Mouse (Mus musculus) left cerebral cortex, postnatal 36 days (tissue): Measurements from ENCODE around the gene Trappc2. TPM values are rescaled to one million over a fixed set of nuclear protein-coding genes. Genes with fewer than 3 reads are reported as not detected.
A peak's percentile ranks its signal among the peaks of the same experiment; 100 is the strongest.

Source experiments
- DNase-seq, 2 experiments: peaks; one replicate each; pipeline ENCODE4 v3.0.0; 2021 to 2022; ENCODE audit warnings: low spot score in 2 of 2, mixed read lengths in 1 of 2
- intact Hi-C: fragments of 180-260 bp; cut with DNase I; formaldehyde crosslinking; loops from one replicate; pipeline ENCODE4 v1.15.1; 2025
- total RNA-seq, 2 experiments: library from RNA; stranded (reverse); gene quantifications; 2 replicates each; pipeline ENCODE4 v1.2.3; 2021

Gene Trappc2
- 10 to 100 TPM; 45.6 to 51.6 TPM for total RNA-seq

GRCm38 (mm10) chrX:166440036-166440615, at the start of gene Trappc2:
Gene Trappc2, plus strand, starts transcription at chrX:166440574.
- DNase-seq = no peak
- intact Hi-C loops = loop anchor here (2.0 kb wide), 1 partner anchor 213 kb away; no protein-coding TSS in a partner anchor

GRCm38 (mm10) chrX:166393753-166394152, 46.6 kb upstream of the Trappc2 start:
- intact Hi-C loops = no loop called here
- DNase-seq = no peak

- no peak for DNase-seq
- intact Hi-C loops = no loop called here
Observed at GRCm38 (mm10) chrX:166407865-166408264, 32.5 kb upstream of the Trappc2 start.

DNA sequence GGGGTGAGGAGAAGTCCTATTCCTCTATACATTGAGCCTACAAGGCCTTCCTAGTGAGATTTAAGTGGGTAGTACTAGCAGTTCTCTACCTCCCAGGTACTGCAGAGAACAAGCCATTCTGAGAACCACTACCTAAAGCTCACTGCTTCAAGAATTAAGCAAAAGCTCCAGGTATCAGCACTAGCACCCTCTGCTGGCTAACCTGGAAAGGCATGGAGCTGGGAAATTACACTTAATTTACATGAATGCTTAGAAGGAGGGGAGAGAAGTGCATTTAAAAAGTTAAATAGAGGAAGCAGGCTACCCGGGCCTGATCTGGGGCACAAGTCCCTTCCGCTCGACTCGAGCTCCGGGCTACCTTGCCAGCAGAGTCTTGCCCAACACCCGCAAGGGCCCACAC, 24.2 kb upstream of the Trappc2 start:
- intact Hi-C loops = no loop called here
- DNase-seq = no peak

GRCm38 (mm10) chrX:166434812-166435211, 5.6 kb upstream of the Trappc2 start:
- intact Hi-C loops = no loop called here
- no peak for DNase-seq

DNA sequence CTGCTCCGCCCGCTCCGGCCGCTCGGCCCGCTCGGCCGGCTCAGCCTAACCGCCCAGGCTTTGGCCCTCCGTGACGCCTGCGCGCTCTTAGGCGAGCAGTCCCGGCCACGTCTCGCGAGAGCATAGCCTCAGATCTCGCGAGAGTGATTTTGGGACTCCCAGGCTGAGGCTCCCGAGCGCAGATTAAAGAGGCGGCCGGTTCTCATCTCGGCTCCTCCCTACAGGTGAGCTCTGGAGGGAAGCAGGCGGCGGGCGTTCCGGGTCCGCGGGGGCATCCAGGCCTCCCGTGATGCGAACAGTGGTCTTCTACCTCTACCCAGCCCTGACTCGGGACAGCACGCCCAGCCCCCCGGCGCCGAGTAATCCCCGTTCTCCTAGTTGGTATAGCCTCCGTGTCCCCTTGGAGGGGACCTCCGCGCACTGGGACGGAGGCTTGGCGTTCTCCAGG, 266 bp downstream of the Trappc2 start, which contains the start of gene Ofd1:
Gene Ofd1, minus strand, starts transcription at position 89 of the 448 bp plus-strand sequence.
- intact Hi-C loops = loop anchor here (2.0 kb wide), 1 partner anchor 212 kb away; no protein-coding TSS in a partner anchor
- peak; percentile 83 to 87 for DNase-seq

- DNase-seq = no peak
- intact Hi-C loops = no loop called here
Observed at GRCm38 (mm10) chrX:166444552-166444951, 4.2 kb downstream of the Trappc2 start.

GRCm38 (mm10) chrX:166453532-166453931, 13.2 kb downstream of the Trappc2 start:
- no peak for DNase-seq
- intact Hi-C loops = no loop called here

- intact Hi-C loops = no loop called here
- no peak for DNase-seq
Observed at GRCm38 (mm10) chrX:166454331-166454730, 14.0 kb downstream of the Trappc2 start.

DNA sequence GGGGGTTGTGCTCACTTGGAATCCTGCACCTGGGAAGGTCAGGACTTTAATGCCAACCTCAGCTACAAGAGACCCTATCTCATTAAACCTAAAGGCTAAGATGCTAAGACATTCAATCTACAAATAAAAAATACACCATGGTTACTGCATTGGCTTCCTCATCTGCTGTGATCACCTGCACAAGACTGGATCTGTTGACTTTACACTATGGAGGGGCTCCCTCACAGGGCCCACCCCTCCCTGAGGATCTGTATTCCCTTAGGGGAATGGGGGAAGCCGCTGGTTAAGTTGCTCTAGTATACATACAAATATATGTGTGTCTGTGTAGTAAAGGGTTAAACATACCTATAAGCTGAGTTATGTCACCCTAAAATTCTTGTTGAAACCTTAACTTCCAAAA, 15.2 kb downstream of the Trappc2 start:
- intact Hi-C loops = no loop called here

DNA sequence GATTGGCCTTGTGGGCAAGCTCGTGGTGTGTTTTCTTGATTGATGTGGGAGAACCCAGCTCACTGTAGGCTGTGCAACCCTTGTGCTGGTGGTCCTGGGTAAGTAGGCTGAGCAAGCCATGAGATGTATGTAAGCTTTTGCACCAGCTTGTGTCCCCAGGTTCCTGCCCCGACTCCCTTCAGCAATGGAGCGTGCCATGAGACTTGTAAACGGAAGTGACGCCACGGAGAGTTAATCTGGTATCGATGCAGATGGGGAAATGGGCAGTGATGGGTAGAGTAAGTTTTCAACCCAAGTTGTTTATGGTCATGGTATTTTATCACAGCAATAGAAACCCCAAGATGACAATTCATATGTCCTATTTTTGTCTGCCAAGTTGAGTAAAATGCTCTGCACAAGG, 27.9 kb downstream of the Trappc2 start:
- intact Hi-C loops = no loop called here
- no peak for DNase-seq

More for the DNA sequence above, 15.2 kb downstream of the Trappc2 start:
- DNase-seq = no peak

- intact Hi-C loops = no loop called here
- DNase-seq = no peak
Observed at GRCm38 (mm10) chrX:166472612-166473011, 32.2 kb downstream of the Trappc2 start.

GRCm38 (mm10) chrX:166477393-166477792, 37.0 kb downstream of the Trappc2 start:
- intact Hi-C loops = no loop called here
- no peak for DNase-seq

GRCm38 (mm10) chrX:166478631-166479364, 38.4 kb downstream of the Trappc2 start:
- intact Hi-C loops = loop anchor here (1.0 kb wide), 1 partner anchor 32 kb away; no protein-coding TSS in a partner anchor
- peak in 1 of 2 experiments; percentile 7 for DNase-seq

DNA sequence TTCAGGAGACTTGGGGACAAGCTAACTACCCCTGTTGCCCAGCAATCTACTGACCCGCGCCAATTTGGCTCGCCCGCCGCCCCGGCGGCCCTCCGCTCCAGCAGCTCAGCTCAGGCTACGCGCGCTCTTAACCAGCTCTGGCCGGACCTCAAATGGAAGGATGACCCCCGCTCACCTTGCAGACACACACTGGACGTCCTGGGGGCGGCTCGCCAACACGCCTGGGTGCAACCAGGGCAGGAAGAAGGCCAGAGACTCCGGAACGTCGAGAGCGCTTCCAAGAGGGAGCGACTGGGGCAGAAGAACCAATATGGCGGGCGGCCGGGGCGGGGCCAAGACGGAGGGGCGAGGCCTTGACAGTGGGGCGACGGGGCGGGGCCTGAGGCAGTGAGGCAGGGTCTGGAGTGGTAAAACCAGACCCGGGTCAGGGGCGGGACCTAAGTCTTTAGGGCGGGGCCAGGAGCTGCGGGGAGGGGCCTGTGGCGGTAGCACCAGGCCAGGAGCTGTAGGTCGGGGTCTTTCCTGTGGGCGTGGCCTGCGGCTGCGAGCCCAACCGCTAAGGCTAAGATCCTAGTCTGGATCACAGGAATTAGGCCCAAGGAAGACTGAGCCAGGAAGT, 39.1 kb downstream of the Trappc2 start, which contains the start of gene Rab9:
Gene Rab9, minus strand, starts transcription at position 503 of the 619 bp plus-strand sequence.
- intact Hi-C loops = loop anchor here (1.0 kb wide), 1 partner anchor 31 kb away; no protein-coding TSS in a partner anchor
- peak; percentile 81 to 86 for DNase-seq

DNA sequence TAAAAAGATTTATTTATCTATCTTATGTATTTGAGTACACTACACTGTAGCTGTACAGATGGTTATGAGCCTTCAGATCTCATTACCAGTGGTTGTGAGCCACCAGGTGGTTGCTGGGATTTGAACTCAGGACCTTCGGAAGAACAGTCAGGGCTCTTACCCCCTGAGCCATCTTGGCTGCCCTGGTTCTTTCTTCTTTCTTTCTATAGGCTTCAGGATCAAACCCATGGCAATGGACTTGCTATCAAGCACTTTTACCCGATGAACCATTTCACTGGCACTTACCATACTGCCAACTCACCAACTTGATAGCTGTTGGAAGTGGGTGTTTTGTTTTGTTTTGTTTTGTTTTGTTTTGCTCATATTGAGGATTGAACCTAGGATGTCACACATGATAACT, 54.7 kb downstream of the Trappc2 start:
- DNase-seq = no peak
- intact Hi-C loops = no loop called here

GRCm38 (mm10) chrX:166497771-166498170, 57.4 kb downstream of the Trappc2 start:
- no peak for DNase-seq
- intact Hi-C loops = no loop called here

DNA sequence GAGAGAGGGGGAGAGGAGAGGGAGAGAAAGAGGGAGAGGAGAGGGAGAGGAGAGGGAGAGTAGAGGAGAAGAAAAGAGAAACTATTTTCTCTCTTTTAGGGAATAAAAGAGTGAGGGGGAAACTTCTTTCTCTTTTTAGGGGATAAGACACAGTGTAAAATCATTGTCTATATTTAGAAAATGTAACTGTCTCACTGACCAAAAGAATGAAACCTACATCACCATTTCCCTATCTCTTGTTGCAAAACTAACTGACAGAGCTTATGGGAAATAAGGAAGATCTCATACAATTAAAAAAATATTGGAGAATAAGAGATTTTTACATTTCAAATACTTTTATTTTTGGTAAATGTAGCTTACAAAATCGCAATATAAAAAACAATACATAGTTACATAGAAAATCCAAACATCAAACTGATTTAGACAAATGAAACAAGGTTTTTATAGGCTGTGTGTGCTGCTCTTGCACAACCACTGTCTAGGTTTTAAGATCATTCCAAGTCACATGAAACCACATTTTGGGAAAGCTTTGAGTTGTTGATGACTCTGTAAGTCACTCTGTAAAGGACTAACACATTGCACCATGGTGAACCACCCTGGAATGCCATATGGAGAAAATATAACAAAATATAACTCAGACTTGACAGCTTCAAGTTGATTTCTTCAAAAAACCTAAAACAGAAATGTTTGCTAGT, 59.3 kb downstream of the Trappc2 start:
- intact Hi-C loops = no loop called here
- no peak for DNase-seq
